Mouse (Mus musculus) cortical plate, adult 2 months (tissue): ENCODE measurements around the gene Fbxo44. TPM values are rescaled to one million over a fixed set of nuclear protein-coding genes. Genes with fewer than 3 reads are reported as not detected.
"Not testable (repeated sequence)": the region's sequence is repeated elsewhere in the genome, so short reads cannot be mapped to it uniquely, and the experiment has no call there.

ENCODE experiments used
- H3K27ac ChIP-seq: fragments of 200-500 bp; 2 replicates; pipeline ENCODE4 v1.5.1; 2012; ENCODE audit warnings: low read length, control low read depth, inconsistent platforms; ENCODE audit not compliant: insufficient read depth
- H3K4me1 ChIP-seq: fragments of 200-500 bp; 2 replicates; pipeline ENCODE4 v1.6.1; 2011; ENCODE audit warnings: low read length; ENCODE audit not compliant: control insufficient read depth, insufficient read depth
- H3K4me3 ChIP-seq: fragments of 200-500 bp; 2 replicates; pipeline ENCODE4 v1.5.1; 2011; ENCODE audit warnings: mild to moderate bottlenecking, low read length, control low read depth; ENCODE audit not compliant: insufficient read depth
- CTCF ChIP-seq: fragments of 200-500 bp; IDR thresholded peaks from 2 replicates; pipeline ENCODE4 v1.5.1; 2011; ENCODE audit warnings: mild to moderate bottlenecking, control low read depth, low read length; ENCODE audit not compliant: insufficient read depth; ENCODE audit errors: extremely low read depth
- POLR2A ChIP-seq: fragments of 200-500 bp; IDR thresholded peaks from 2 replicates; pipeline ENCODE4 v1.6.1; 2011; ENCODE audit warnings: mild to moderate bottlenecking, low read length, control low read depth; ENCODE audit not compliant: insufficient read depth; ENCODE audit errors: extremely low read depth
- polyA plus RNA-seq: library from polyadenylated mRNA; depleted of rRNA; stranded (reverse); fragments of >200 nt; gene quantifications from 2 replicates; pipeline ENCODE4 v1.2.3, GENCODE M21; 2012; rRNA removed

Gene Fbxo44
- polyA plus RNA-seq, result 236 and 238 TPM in 2 replicates

DNA sequence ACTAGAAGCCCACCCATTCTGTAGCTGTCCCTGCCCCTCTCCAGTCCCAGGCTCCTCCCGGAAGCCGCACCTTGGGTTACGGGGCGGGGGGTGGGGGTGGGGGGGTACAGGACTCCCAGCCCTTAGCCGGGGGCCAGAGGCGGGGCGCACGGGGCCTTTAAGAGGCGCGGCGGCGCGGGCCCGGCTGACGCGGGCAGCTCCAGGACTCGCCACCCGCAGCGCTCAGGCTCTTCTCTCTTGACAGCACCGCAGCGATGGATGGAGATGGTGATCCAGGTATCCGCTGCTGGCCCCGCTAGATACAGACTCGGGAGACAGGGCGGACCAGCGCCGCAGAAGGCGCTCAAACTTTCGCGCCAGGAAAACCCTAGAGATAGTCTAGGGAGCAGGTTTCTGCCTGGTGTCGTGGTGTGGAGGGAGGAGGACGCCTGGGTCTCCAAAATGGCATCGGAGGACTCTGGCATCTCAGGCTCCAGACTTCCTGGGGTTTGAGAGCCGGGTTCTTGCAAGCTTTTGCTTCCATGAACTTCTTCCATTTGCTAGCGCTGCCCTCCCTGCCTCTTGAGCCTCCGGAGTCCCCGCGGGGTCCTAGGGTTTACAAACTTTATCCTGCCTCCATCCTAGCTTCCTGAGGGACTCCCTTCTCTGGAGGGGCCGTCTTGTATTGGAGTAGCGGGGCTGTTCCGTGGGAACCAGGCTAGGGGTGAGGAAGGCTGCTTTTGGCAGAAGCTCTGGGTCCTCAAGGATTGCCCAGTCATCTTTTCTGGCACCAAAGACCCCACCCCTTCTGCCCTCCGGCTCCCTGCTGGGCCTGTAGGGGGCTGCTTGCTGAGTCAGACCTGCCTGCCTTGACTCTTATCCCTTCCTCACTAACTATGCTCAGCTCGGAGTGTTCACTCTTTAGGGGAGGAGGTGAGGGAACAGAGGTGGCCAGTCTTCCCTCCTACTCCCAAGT lies at the start of gene Fbxo44, which contains the start of gene Fbxo2:
TSS of gene Fbxo44 (minus strand) at position 47 of the 955 bp plus-strand sequence.
TSS of gene Fbxo2 (plus strand) at position 186 of the 955 bp plus-strand sequence.
- Histone ChIP-seq H3K4me1 (no peaks in the 10 kb centered on the region; the same call in 1 of the 2 replicates), H3K27ac (peak within 1 kb of the TSS; percentile 78), H3K4me3 (peak within 1 kb of the TSS; percentile 98)
- 0 out of 2 replicates have a peak, but pooled peaks have one; percentile 22 for TF ChIP-seq POLR2A
- no peak for TF ChIP-seq CTCF

- H3K27ac ChIP-seq, result no peak overlapping the region
- no peaks in the 10 kb centered on the region for H3K4me1 ChIP-seq
- no peak overlapping the region for H3K4me3 ChIP-seq
- TF ChIP-seq CTCF (no peak), POLR2A (no peak)
Measured at GRCm38 (mm10) chr4:148204873-148205232, 44.6 kb upstream of the Fbxo44 start.

- no peak overlapping the region for H3K27ac ChIP-seq
- TF ChIP-seq POLR2A, result no peak
- no peak for TF ChIP-seq CTCF
Measured at GRCm38 (mm10) chr4:148204061-148204872, 44.0 kb upstream of the Fbxo44 start.

GRCm38 (mm10) chr4:148203557-148203956 lies 43.3 kb upstream of the Fbxo44 start:
- TF ChIP-seq CTCF (no peak), POLR2A (no peak)
- H3K4me3 ChIP-seq, result no peak overlapping the region

More at GRCm38 (mm10) chr4:148204061-148204872, 44.0 kb upstream of the Fbxo44 start:
- H3K4me3 ChIP-seq, result no peak overlapping the region
- no peaks in the 10 kb centered on the region for H3K4me1 ChIP-seq

GRCm38 (mm10) chr4:148198721-148199120 lies 38.4 kb upstream of the Fbxo44 start:
- no peaks in the 10 kb centered on the region for H3K4me1 ChIP-seq
- no peak for TF ChIP-seq POLR2A
- no peak for TF ChIP-seq CTCF
- no peak overlapping the region for H3K27ac ChIP-seq
- H3K4me3 ChIP-seq, result no peak overlapping the region

More at GRCm38 (mm10) chr4:148203557-148203956, 43.3 kb upstream of the Fbxo44 start:
- H3K27ac ChIP-seq, result no peak overlapping the region
- no peaks in the 10 kb centered on the region for H3K4me1 ChIP-seq

GRCm38 (mm10) chr4:148194400-148194799 lies 34.1 kb upstream of the Fbxo44 start:
- no peak overlapping the region for H3K27ac ChIP-seq
- H3K4me3 ChIP-seq, result no peak overlapping the region
- no peaks in the 10 kb centered on the region for H3K4me1 ChIP-seq
- TF ChIP-seq POLR2A, result no peak
- no peak for TF ChIP-seq CTCF

- H3K4me3 ChIP-seq, result no peak overlapping the region
Measured at GRCm38 (mm10) chr4:148192707-148193245, 32.5 kb upstream of the Fbxo44 start.

DNA sequence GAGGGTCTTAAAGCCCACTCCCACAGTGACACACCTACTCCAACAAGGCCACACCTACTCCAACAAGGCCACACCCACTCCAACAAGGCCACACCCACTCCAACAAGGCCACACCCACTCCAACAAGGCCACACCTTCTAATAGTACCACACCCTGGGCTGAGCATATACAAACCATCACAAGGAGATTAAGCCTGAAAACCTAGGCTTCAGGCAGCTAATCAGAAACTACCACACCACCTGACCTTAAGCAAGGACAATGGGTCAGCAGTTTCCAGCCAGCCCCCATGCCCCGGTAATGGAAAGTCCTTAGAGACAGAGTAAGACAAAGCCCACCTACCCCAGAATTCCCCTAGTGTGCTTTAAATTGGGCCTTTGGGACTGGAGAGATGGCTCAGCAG lies 28.5 kb upstream of the Fbxo44 start:
- not testable (repeated sequence) for H3K4me3 ChIP-seq, H3K27ac ChIP-seq, H3K4me1 ChIP-seq

More at GRCm38 (mm10) chr4:148192707-148193245, 32.5 kb upstream of the Fbxo44 start:
- Histone ChIP-seq H3K4me1 (no peaks in the 10 kb centered on the region), H3K27ac (no peak overlapping the region)
- no peak for TF ChIP-seq CTCF
- TF ChIP-seq POLR2A, result no peak

GRCm38 (mm10) chr4:148185819-148186218 lies 25.5 kb upstream of the Fbxo44 start:
- H3K27ac ChIP-seq, result no peak overlapping the region
- TF ChIP-seq CTCF, result no peak
- no peak for TF ChIP-seq POLR2A
- H3K4me1 ChIP-seq, result no peaks in the 10 kb centered on the region
- no peak overlapping the region for H3K4me3 ChIP-seq
